Mouse (Mus musculus) intestine, embryonic 14.5 days (tissue): ENCODE data around the gene Cib4. TPM values are rescaled to one million over a fixed set of nuclear protein-coding genes. Genes with fewer than 3 reads are reported as not detected.

ENCODE experiments used
- ATAC-seq: fragments of 200-750 bp; cut with Nextera tagmentation; replicated peaks from 2 replicates; pipeline ENCODE4 v1.8.0; 2017; ENCODE audit warnings: low read depth, moderate number of reproducible peaks, moderate TSS enrichment, moderate library complexity; ENCODE audit not compliant: low FRiP score, low TSS enrichment
- DNase-seq: peaks from one replicate; pipeline ENCODE4 v3.0.0-alpha.2; 2018; ENCODE audit warnings: low spot score
- H3K27ac ChIP-seq: fragments of 300-500 bp; sonication (generic); 2 replicates; pipeline ENCODE4 v1.5.1; 2014; ENCODE audit warnings: low read depth, mild to moderate bottlenecking, control low read depth
- H3K27me3 ChIP-seq: fragments of 300-500 bp; sonication (generic); replicated peaks from 2 replicates; pipeline ENCODE4 v1.6.1; 2014; ENCODE audit warnings: low read length, control low read depth; ENCODE audit not compliant: control insufficient read depth, insufficient read depth
- H3K36me3 ChIP-seq: fragments of 300-500 bp; sonication (generic); 2 replicates; pipeline ENCODE4 v1.6.1; 2014; ENCODE audit warnings: low read length, control low read depth; ENCODE audit not compliant: control insufficient read depth, insufficient read depth
- H3K4me1 ChIP-seq: fragments of 300-500 bp; sonication (generic); replicated peaks from 2 replicates; pipeline ENCODE4 v1.6.1; 2014; ENCODE audit warnings: low read length, control low read depth, mixed read lengths; ENCODE audit not compliant: control insufficient read depth, insufficient read depth
- H3K4me2 ChIP-seq: fragments of 300-500 bp; sonication (generic); 2 replicates; pipeline ENCODE4 v1.6.1; 2014; ENCODE audit warnings: low read length
- H3K4me3 ChIP-seq: fragments of 300-500 bp; sonication (generic); 2 replicates; pipeline ENCODE4 v1.5.1; 2014; ENCODE audit warnings: low read depth, low read length, control low read depth, mixed read lengths
- H3K9ac ChIP-seq: fragments of 300-500 bp; sonication (generic); 2 replicates; pipeline ENCODE4 v1.6.1; 2014; ENCODE audit warnings: mild to moderate bottlenecking, low read length
- H3K9me3 ChIP-seq: fragments of 300-500 bp; sonication (generic); 2 replicates; pipeline ENCODE4 v1.6.1; 2016; ENCODE audit warnings: low read length, control low read depth; ENCODE audit not compliant: control insufficient read depth
- WGBS: fragments of 180-500 bp; shearing (Covaris S2); extraction: QIAGEN DNeasy Blood & Tissue Kit; methylation state at CpG from one replicate; pipeline ENCODE4 v1.1.7; 2014; 5-methylcytosine and 5-hydroxymethylcytosine counted together
- polyA plus RNA-seq: library from polyadenylated mRNA; unstranded; fragments of >200 nt; fragmentation: Nextera tagmentation; extraction: Ambion mirVana; gene quantifications from 2 replicates; pipeline ENCODE4 v1.2.1, GENCODE M21; 2014

Gene Cib4
- polyA plus RNA-seq, 1 experiment from 2014 or later, result not detected

- Histone ChIP-seq H3K9me3 (no peaks in the 10 kb centered on the region), H3K4me3 (no peak overlapping the region), H3K4me2 (no peak overlapping the region), H3K36me3 (no peaks in the 10 kb centered on the region), H3K27me3 (0 out of 2 replicates have a peak, but pooled peaks cover 1% of the 10 kb centered on the region), H3K9ac (no peak overlapping the region), H3K27ac (no peak overlapping the region), H3K4me1 (no peaks in the 10 kb centered on the region)
- 36% methylated on average over 5 of the region's 5 CpGs for WGBS
- DNase-seq (no peak), ATAC-seq (no peak)
Observed at GRCm38 (mm10) chr5:30472148-30472547, 73.5 kb downstream of the Cib4 start.

- ATAC-seq (no peak), DNase-seq (no peak)
- WGBS, result 64% methylated on average over 6 of the region's 6 CpGs
- Histone ChIP-seq H3K9me3 (no peaks in the 10 kb centered on the region), H3K4me1 (peaks cover 9% of the 10 kb centered on the region), H3K36me3 (no peaks in the 10 kb centered on the region), H3K27ac (no peak overlapping the region), H3K4me3 (no peak overlapping the region), H3K9ac (no peak overlapping the region), H3K4me2 (no peak overlapping the region), H3K27me3 (peaks cover 9% of the 10 kb centered on the region; the same call in 1 of the 2 replicates)
Observed at GRCm38 (mm10) chr5:30470454-30470853, 75.2 kb downstream of the Cib4 start.

GRCm38 (mm10) chr5:30466315-30466714 is 79.3 kb downstream of the Cib4 start:
- 34% methylated on average over 9 of the region's 9 CpGs for WGBS
- peak overlapping the region; percentile 6; the same call in 1 of the 2 replicates for H3K4me3 ChIP-seq
- no peak for DNase-seq

GRCm38 (mm10) chr5:30465861-30466260 is 79.8 kb downstream of the Cib4 start, which contains the start of gene 1700001C02Rik:
Gene 1700001C02Rik, plus strand, starts transcription at chr5:30466047.
- peaks cover 19% of the 10 kb centered on the region for H3K27me3 ChIP-seq
- H3K27ac ChIP-seq, result no peak within 1 kb of the TSS
- H3K4me2 ChIP-seq, result peak within 1 kb of the TSS; percentile 42
- peak within 1 kb of the TSS; percentile 6; the same call in 1 of the 2 replicates for H3K4me3 ChIP-seq
- H3K9me3 ChIP-seq, result no peaks in the 10 kb centered on the region
- peaks cover 9% of the 10 kb centered on the region for H3K4me1 ChIP-seq
- 0 out of 2 replicates have a peak within 1 kb of the TSS, but pooled peaks have one; percentile 5 for H3K9ac ChIP-seq
- no peak for DNase-seq
- ATAC-seq, result no peak
- no peaks in the 10 kb centered on the region for H3K36me3 ChIP-seq
- WGBS, result 18% methylated on average over 21 of the region's 21 CpGs

More at GRCm38 (mm10) chr5:30466315-30466714, 79.3 kb downstream of the Cib4 start:
- Histone ChIP-seq H3K4me2 (peak overlapping the region; percentile 42), H3K4me1 (peaks cover 9% of the 10 kb centered on the region), H3K27me3 (peaks cover 19% of the 10 kb centered on the region), H3K9ac (0 out of 2 replicates have a peak overlapping the region, but pooled peaks have one; percentile 5), H3K27ac (no peak overlapping the region), H3K9me3 (no peaks in the 10 kb centered on the region), H3K36me3 (no peaks in the 10 kb centered on the region)
- ATAC-seq, result no peak

- ATAC-seq (peak; percentile 63), DNase-seq (no peak)
- Histone ChIP-seq H3K9ac (no peak within 1 kb of the TSS), H3K4me2 (peak within 1 kb of the TSS; percentile 23; the same call in 1 of the 2 replicates), H3K36me3 (no peaks in the 10 kb centered on the region), H3K9me3 (no peaks in the 10 kb centered on the region), H3K4me3 (no peak within 1 kb of the TSS), H3K27me3 (peaks cover 15% of the 10 kb centered on the region), H3K4me1 (peaks cover 9% of the 10 kb centered on the region), H3K27ac (no peak within 1 kb of the TSS)
- WGBS, result 18% methylated on average over 11 of the region's 12 CpGs
Observed at GRCm38 (mm10) chr5:30461821-30462220, 83.8 kb downstream of the Cib4 start, which contains the start of gene Otof. Gene Otof, minus strand, starts transcription at chr5:30461932.

- Histone ChIP-seq H3K4me3 (no peak overlapping the region), H3K9ac (no peak overlapping the region), H3K4me1 (no peaks in the 10 kb centered on the region; the same call in 1 of the 2 replicates), H3K36me3 (no peaks in the 10 kb centered on the region), H3K9me3 (no peaks in the 10 kb centered on the region), H3K27me3 (peaks cover 7% of the 10 kb centered on the region), H3K27ac (no peak overlapping the region), H3K4me2 (no peak overlapping the region)
- DNase-seq (no peak), ATAC-seq (no peak)
- 43% methylated on average over 4 of the region's 4 CpGs for WGBS
Observed at GRCm38 (mm10) chr5:30460155-30460554, 85.5 kb downstream of the Cib4 start.

GRCm38 (mm10) chr5:30456056-30456455 is 89.6 kb downstream of the Cib4 start:
- H3K27me3 ChIP-seq, result no peaks in the 10 kb centered on the region
- H3K4me2 ChIP-seq, result no peak overlapping the region
- no peak for DNase-seq
- no peaks in the 10 kb centered on the region for H3K9me3 ChIP-seq
- H3K36me3 ChIP-seq, result no peaks in the 10 kb centered on the region
- H3K4me3 ChIP-seq, result no peak overlapping the region
- no peak for ATAC-seq
- H3K9ac ChIP-seq, result no peak overlapping the region
- H3K4me1 ChIP-seq, result no peaks in the 10 kb centered on the region
- H3K27ac ChIP-seq, result no peak overlapping the region
- 53% methylated on average over 6 of the region's 6 CpGs for WGBS

GRCm38 (mm10) chr5:30444327-30444895 is 101.2 kb downstream of the Cib4 start:
- H3K27ac ChIP-seq, result no peak overlapping the region
- no peak overlapping the region for H3K4me3 ChIP-seq
- H3K4me2 ChIP-seq, result no peak overlapping the region
- H3K27me3 ChIP-seq, result no peaks in the 10 kb centered on the region
- WGBS, result 82% methylated on average over 13 of the region's 13 CpGs
- DNase-seq (no peak), ATAC-seq (no peak)
- H3K9me3 ChIP-seq, result no peaks in the 10 kb centered on the region
- H3K36me3 ChIP-seq, result no peaks in the 10 kb centered on the region
- no peak overlapping the region for H3K9ac ChIP-seq
- no peaks in the 10 kb centered on the region for H3K4me1 ChIP-seq

- ATAC-seq (no peak), DNase-seq (no peak)
- Histone ChIP-seq H3K4me2 (no peak overlapping the region), H3K9ac (no peak overlapping the region), H3K36me3 (no peaks in the 10 kb centered on the region), H3K4me1 (no peaks in the 10 kb centered on the region), H3K9me3 (no peaks in the 10 kb centered on the region), H3K27me3 (no peaks in the 10 kb centered on the region), H3K27ac (no peak overlapping the region), H3K4me3 (no peak overlapping the region)
- WGBS, result 64% methylated on average over 5 of the region's 5 CpGs
Observed at GRCm38 (mm10) chr5:30442196-30442595, 103.4 kb downstream of the Cib4 start.
